Mouse (Mus musculus) olfactory bulb, adult 2 months (tissue): Measurements from ENCODE around the gene Ubl7. TPM values are rescaled to one million over a fixed set of nuclear protein-coding genes. Genes with fewer than 3 reads are reported as not detected.

Source experiments
- H3K27ac ChIP-seq: fragments of 200-500 bp; 2 replicates; pipeline ENCODE4 v1.5.1; 2012; ENCODE audit warnings: low read depth, low read length; ENCODE audit not compliant: insufficient read depth
- H3K4me1 ChIP-seq: fragments of 200-500 bp; 2 replicates; pipeline ENCODE4 v1.6.1; 2012; ENCODE audit warnings: low read length; ENCODE audit not compliant: control insufficient read depth, insufficient read depth
- H3K4me3 ChIP-seq: fragments of 200-500 bp; 2 replicates; pipeline ENCODE4 v1.5.1; 2012; ENCODE audit warnings: mild to moderate bottlenecking, low read depth, low read length, moderate library complexity; ENCODE audit not compliant: insufficient read depth
- CTCF ChIP-seq: fragments of 200-500 bp; IDR thresholded peaks from 2 replicates; pipeline ENCODE4 v1.5.1; 2012; ENCODE audit warnings: low read depth, mild to moderate bottlenecking, low read length, moderate library complexity; ENCODE audit not compliant: insufficient read depth
- POLR2A ChIP-seq: fragments of 200-500 bp; IDR thresholded peaks from 2 replicates; pipeline ENCODE4 v1.6.1; 2012; ENCODE audit warnings: mild to moderate bottlenecking, low read depth, low read length, moderate library complexity; ENCODE audit not compliant: insufficient read depth
- WGBS: fragments of 180-500 bp; shearing (Covaris S2); methylation state at CpG from one replicate; pipeline ENCODE4 v1.1.7; 2018; 5-methylcytosine and 5-hydroxymethylcytosine counted together
- polyA plus RNA-seq: library from polyadenylated mRNA; stranded (reverse); fragments of >200 nt; gene quantifications from 2 replicates; pipeline ENCODE4 v1.2.4, GENCODE M21; 2012; ENCODE audit warnings: low replicate concordance; ENCODE audit not compliant: missing spikeins, insufficient read depth, insufficient read length

Gene Ubl7
- polyA plus RNA-seq, 1 experiment = not detected

GRCm38 (mm10) chr9:57961863-57962778 lies 51.3 kb downstream of the Ubl7 start:
- 71% methylated on average over 17 of the region's 17 CpGs for WGBS
- Histone ChIP-seq H3K4me3 (no peak overlapping the region), H3K4me1 (peaks cover 4% of the 10 kb centered on the region), H3K27ac (no peak overlapping the region)
- TF ChIP-seq CTCF = no peak
- no peak for TF ChIP-seq POLR2A

- WGBS = 85% methylated on average over 4 of the region's 4 CpGs
- TF ChIP-seq CTCF (no peak), POLR2A (no peak)
- no peak overlapping the region for H3K4me3 ChIP-seq
- H3K4me1 ChIP-seq = peaks cover 13% of the 10 kb centered on the region
- no peak overlapping the region for H3K27ac ChIP-seq
These were observed 52.6 kb downstream of the Ubl7 start for GRCm38 (mm10) chr9:57963249-57963997.

- WGBS = 89% methylated on average over 5 of the region's 5 CpGs
- no peak for TF ChIP-seq CTCF
- TF ChIP-seq POLR2A = no peak
- Histone ChIP-seq H3K4me1 (peaks cover 13% of the 10 kb centered on the region), H3K27ac (no peak overlapping the region), H3K4me3 (no peak overlapping the region)
These were observed 53.2 kb downstream of the Ubl7 start for GRCm38 (mm10) chr9:57963998-57964395.

DNA sequence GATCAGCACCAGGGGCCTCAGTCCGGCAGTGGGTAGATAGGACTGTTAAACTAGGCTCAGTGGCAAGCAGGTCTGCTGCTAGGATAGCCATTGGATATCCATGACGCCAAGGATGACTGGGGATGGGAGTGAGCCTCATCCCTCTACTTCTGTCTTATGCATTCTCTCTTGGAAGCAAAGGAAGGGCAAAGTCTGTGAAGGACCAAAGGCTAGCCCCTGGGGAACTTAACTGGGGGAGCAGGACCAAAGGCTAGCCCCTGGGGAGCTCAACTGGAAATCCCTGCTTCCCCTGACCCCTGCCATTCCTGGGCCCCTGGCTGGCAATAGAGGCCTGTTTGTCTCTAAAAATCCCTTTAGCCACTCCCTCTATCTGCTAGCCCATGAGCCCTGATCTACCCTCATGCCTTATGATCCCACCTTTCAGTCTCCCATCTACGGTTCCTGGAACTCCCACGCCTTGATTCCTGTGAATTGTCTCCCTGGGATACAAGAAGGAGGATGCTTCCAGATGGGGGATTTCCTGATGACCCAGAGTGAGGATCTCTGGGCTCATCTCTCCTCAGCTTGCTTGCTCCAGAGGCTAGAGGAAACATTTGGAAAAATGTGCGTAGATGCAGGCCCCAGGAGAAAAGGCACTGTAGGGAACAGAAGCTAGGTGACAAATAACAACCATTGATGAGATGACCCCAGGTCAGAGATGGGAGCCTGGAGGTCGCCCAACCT lies 53.9 kb downstream of the Ubl7 start:
- TF ChIP-seq CTCF (no peak), POLR2A (no peak)
- 94% methylated on average over 6 of the region's 6 CpGs for WGBS
- Histone ChIP-seq H3K27ac (no peak overlapping the region), H3K4me3 (no peak overlapping the region), H3K4me1 (peaks cover 13% of the 10 kb centered on the region)

GRCm38 (mm10) chr9:57965281-57966185 lies 54.8 kb downstream of the Ubl7 start:
- H3K4me3 ChIP-seq = no peak overlapping the region
- WGBS = 71% methylated on average over 12 of the region's 12 CpGs
- TF ChIP-seq CTCF (no peak), POLR2A (no peak)
- H3K4me1 ChIP-seq = peaks cover 13% of the 10 kb centered on the region
- H3K27ac ChIP-seq = no peak overlapping the region

DNA sequence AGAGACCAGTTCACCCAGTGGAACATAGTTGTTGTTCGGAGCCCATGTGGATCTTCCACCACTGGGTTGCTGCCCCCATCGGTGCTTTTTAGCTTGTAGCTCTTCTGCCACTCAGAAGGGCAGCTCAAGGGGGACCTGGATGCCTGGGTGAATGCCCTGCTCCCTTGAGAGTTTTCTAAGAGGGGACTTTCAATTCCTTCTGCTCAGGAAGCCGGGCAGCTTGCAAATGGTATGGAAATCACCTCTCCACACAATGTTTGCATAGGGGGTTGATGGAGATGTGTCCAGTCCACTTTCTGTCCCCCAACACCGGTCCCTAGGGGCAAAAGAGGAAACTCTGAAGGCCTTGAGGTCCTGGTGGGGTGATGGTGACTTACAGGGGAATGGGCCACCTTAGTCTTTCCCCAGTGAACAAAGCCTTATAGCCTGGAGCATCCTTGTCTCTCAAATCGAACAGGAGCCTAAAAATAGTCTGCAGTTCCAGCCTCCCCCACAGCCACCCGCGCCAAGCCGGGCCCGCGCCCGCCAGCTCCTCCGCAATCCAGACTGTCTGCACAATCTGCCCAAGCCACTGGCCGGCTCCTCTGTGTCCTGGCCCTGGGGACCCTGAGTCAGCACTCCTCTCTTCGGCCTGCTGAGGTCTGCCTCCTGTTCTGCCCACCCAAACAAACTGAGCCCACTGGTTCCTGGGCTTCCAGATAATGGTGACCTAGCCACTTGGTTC lies 56.6 kb downstream of the Ubl7 start:
- no peak for TF ChIP-seq POLR2A
- TF ChIP-seq CTCF = no peak
- Histone ChIP-seq H3K4me3 (no peak overlapping the region), H3K4me1 (peaks cover 13% of the 10 kb centered on the region), H3K27ac (no peak overlapping the region)
- 53% methylated on average over 14 of the region's 14 CpGs for WGBS

DNA sequence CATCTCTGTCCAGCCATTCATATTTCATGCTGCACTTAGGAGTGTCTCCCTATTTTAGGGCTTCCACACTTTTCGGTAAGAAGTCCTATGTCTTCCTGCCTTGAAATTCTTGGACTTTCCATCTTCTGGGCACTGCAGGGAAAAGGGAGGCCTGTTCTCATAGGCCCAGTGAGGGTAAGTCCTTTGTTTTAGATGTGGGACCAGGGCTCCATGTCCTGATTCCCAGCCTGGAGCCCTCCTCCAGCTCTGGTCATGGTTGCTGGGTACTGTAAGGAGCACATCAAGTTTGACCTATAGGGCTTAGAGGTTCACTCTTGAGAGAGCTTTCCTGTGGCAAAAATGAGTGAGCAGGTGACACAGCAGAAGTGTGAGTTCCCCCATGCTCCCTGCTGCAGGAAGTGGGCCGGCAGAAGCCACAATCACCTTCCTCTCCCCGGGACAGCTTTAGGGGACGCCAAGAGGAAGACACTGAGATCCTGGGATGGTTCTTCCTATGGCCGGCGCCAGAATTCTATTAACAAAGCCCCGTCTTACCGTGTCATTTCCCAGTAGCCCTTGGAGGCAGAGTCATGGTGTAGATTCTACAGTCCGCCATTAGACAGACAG lies 57.5 kb downstream of the Ubl7 start:
- no peak for TF ChIP-seq POLR2A
- no peak for TF ChIP-seq CTCF
- H3K27ac ChIP-seq = no peak overlapping the region
- WGBS = 92% methylated on average over 9 of the region's 9 CpGs
- peaks cover 13% of the 10 kb centered on the region for H3K4me1 ChIP-seq
- H3K4me3 ChIP-seq = no peak overlapping the region
